Comparison of ENCODE assay signal across 8 mouse cellular contexts in genomic region chr11:112782357-112783121, GRCm38 (mm10). TPM values are rescaled to one million over a fixed set of nuclear protein-coding genes. Genes with fewer than 3 reads are reported as not detected.
DNase-seq lines count a peak whose midpoint lies in the region; ATAC-seq and TF ChIP-seq lines count a peak whose summit lies in the region.

No protein-coding gene starts in this region.

- no peaks in the 10 kb centered on the region for H3K9me3 ChIP-seq in forebrain, embryonic 15.5 days
- H3K9me3 ChIP-seq in intestine, embryonic 15.5 days, result no peaks in the 10 kb centered on the region
- no peaks in the 10 kb centered on the region for H3K9me3 ChIP-seq in liver, embryonic 14.5 days (ENCODE audit: control insufficient read depth, low read length)

- H3K27me3 ChIP-seq in forebrain, embryonic 15.5 days, result no peaks in the 10 kb centered on the region
- peaks cover 11% of the 10 kb centered on the region for H3K27me3 ChIP-seq in intestine, embryonic 15.5 days (replicated peaks)
- peaks cover 70% of the 10 kb centered on the region for H3K27me3 ChIP-seq in liver, embryonic 14.5 days (ENCODE audit: control insufficient read depth, insufficient read depth, low read length)

- ATAC-seq in forebrain, embryonic 15.5 days (replicated peaks), result peak; percentile 53
- ATAC-seq in intestine, embryonic 15.5 days, result peak; percentile 48
- no peak for ATAC-seq in liver, embryonic 14.5 days (ENCODE audit: insufficient read depth)
- ATAC-seq in megakaryocyte progenitor cell, adult 5-6 weeks (replicated peaks; ENCODE audit: poor library complexity), result no peak

- H3K36me3 ChIP-seq in forebrain, embryonic 15.5 days, result no peaks in the 10 kb centered on the region
- H3K36me3 ChIP-seq in intestine, embryonic 15.5 days, result no peaks in the 10 kb centered on the region
- H3K36me3 ChIP-seq in liver, embryonic 14.5 days (replicated peaks; ENCODE audit: control insufficient read depth, insufficient read depth, low read depth), result no peaks in the 10 kb centered on the region

- peak; percentile 12 to 51 for DNase-seq in heart, adult 18-20 months
- no peak for DNase-seq in heart, adult 8-10 months (ENCODE audit: low spot score)
- DNase-seq in R1 (ENCODE audit: low read depth, low spot score), result peak; percentile 51
- no peak for DNase-seq in liver, embryonic 14.5 days (ENCODE audit: low read depth in 3 of 3, low spot score in 3 of 3)
- DNase-seq in retina, postnatal 1 day, result peak; percentile 79

- under 1% methylated on average over 75 of the region's 75 CpGs for WGBS in forebrain, embryonic 15.5 days
- under 1% methylated on average over 75 of the region's 75 CpGs for WGBS in intestine, embryonic 15.5 days
- under 1% methylated on average over 72 of the region's 75 CpGs for WGBS in liver, embryonic 14.5 days (ENCODE audit: insufficient replicate concordance)

- peaks cover 61% of the 10 kb centered on the region for H3K4me1 ChIP-seq in forebrain, embryonic 15.5 days
- peaks cover 31% of the 10 kb centered on the region for H3K4me1 ChIP-seq in intestine, embryonic 15.5 days (replicated peaks)
- H3K4me1 ChIP-seq in liver, embryonic 14.5 days (replicated peaks; ENCODE audit: control insufficient read depth in 2 of 2, insufficient read depth in 2 of 2, low read length in 1 of 2), result no peaks in the 10 kb centered on the region

- no peak for TF ChIP-seq CTCF in liver, embryonic 14.5 days (IDR thresholded peaks at IDR 0.05; ENCODE audit: low read depth)

- H3K4me2 ChIP-seq in forebrain, embryonic 15.5 days (replicated peaks), result peak overlapping the region; percentile 99
- peak overlapping the region; percentile 93 for H3K4me2 ChIP-seq in intestine, embryonic 15.5 days (replicated peaks)
- peak overlapping the region; percentile 45 for H3K4me2 ChIP-seq in liver, embryonic 14.5 days (ENCODE audit: low read depth)

- H3K4me3 ChIP-seq in forebrain, embryonic 15.5 days, result peak overlapping the region; percentile 79
- H3K4me3 ChIP-seq in intestine, embryonic 15.5 days (replicated peaks), result peak overlapping the region; percentile 70
- peak overlapping the region; percentile 10 to 39 for H3K4me3 ChIP-seq in liver, embryonic 14.5 days (ENCODE audit: insufficient read depth in 1 of 2, low read depth in 2 of 2, low read length in 2 of 2)

- peak overlapping the region; percentile 89 for H3K27ac ChIP-seq in forebrain, embryonic 15.5 days (replicated peaks)
- peak overlapping the region; percentile 80 for H3K27ac ChIP-seq in intestine, embryonic 15.5 days
- no peak overlapping the region for H3K27ac ChIP-seq in liver, embryonic 14.5 days

- no peak for TF ChIP-seq EP300 in liver, embryonic 14.5 days (IDR thresholded peaks at IDR 0.05; ENCODE audit: low read depth)

- peak overlapping the region; percentile 78 for H3K9ac ChIP-seq in forebrain, embryonic 15.5 days (replicated peaks)
- H3K9ac ChIP-seq in intestine, embryonic 15.5 days, result peak overlapping the region; percentile 65
- no peak overlapping the region for H3K9ac ChIP-seq in liver, embryonic 14.5 days (replicated peaks)

RNA-seq across cellular contexts. Expression of gene Sox9, which starts 0.5 kb away (rescaled TPM):
- total RNA-seq in heart, adult 18-20 months (2021), result 1 to 10 TPM; 1.0 to 1.2 TPM
- 1 to 10 TPM; 1.2 to 2.2 (median 1.6) TPM for total RNA-seq in heart, adult 8-10 months (2022)
- 66.6 and 70.4 TPM in 2 replicates for polyA plus RNA-seq in forebrain, embryonic 15.5 days (2015; fragmentation: Nextera tagmentation; extraction: Ambion mirVana)
- 35.0 and 41.2 TPM in 2 replicates for polyA plus RNA-seq in intestine, embryonic 15.5 days (2015; fragmentation: Nextera tagmentation; extraction: Ambion mirVana)
- 0.29 and 0.30 TPM in 2 replicates for polyA plus RNA-seq in liver, embryonic 14.5 days (2012; rRNA removed)
- polyA plus RNA-seq in liver, embryonic 14.5 days (2014; fragmentation: Nextera tagmentation; extraction: Ambion mirVana), result 0.43 and 0.60 TPM in 2 replicates
- total RNA-seq in megakaryocyte progenitor cell, adult 5-6 weeks (2015), result not detected in 2 replicates
- total RNA-seq in megakaryocyte progenitor cell, adult 5-6 weeks (2017), result not detected in 2 replicates

Comparison
In these comparisons a context has a peak if more than half of its experiments do, and no peak if none do; other contexts are left out.
1. DNase-seq: peak in heart, adult 18-20 months (2 of 2), R1 (single experiment) and retina, postnatal 1 day (single experiment); none in heart, adult 8-10 months (single experiment) and liver, embryonic 14.5 days (0 of 3).
2. ATAC-seq: peak in forebrain, embryonic 15.5 days (single experiment) and intestine, embryonic 15.5 days (single experiment); none in liver, embryonic 14.5 days (single experiment) and megakaryocyte progenitor cell, adult 5-6 weeks (single experiment).
3. H3K4me2 ChIP-seq: peak in every context shown above with its lines; median percentile 99 in forebrain, embryonic 15.5 days; 93 in intestine, embryonic 15.5 days; 45 in liver, embryonic 14.5 days.
4. H3K4me3 ChIP-seq: peak in every context shown above with its lines; median percentile 79 in forebrain, embryonic 15.5 days; 70 in intestine, embryonic 15.5 days; 24 in liver, embryonic 14.5 days.